Mouse (Mus musculus): ENCODE measurements around the gene Pald1. TPM values are rescaled to one million over a fixed set of nuclear protein-coding genes. Genes with fewer than 3 reads are reported as not detected.

The Pald1 gene
- polyA plus RNA-seq, 1 experiment from 2014 or later, result 22.9 TPM

DNA sequence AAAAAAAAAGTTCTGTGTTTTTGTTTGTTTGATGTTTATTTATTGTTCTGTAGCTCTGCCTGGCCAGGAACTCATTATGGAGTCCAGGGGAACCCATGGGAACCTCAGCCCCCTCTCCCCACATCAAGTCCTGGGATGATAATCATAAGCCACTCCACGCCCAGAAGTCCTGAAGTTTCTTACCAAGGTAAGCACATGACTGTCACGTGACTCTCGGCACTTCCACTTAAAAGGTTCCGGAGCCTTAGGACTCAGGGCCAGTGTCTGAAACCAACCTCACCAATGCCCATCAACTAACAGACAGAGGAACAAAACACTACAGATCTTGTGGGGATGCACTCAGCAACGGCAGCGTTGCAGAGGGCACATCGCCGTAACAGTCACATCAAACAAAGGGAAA lies 23.9 kb downstream of the Pald1 start:
- no peak overlapping the region for H3K27ac ChIP-seq (ENCODE audit: low read depth, low read length)
- H3K9ac ChIP-seq (ENCODE audit: low read length), result no peak overlapping the region

DNA sequence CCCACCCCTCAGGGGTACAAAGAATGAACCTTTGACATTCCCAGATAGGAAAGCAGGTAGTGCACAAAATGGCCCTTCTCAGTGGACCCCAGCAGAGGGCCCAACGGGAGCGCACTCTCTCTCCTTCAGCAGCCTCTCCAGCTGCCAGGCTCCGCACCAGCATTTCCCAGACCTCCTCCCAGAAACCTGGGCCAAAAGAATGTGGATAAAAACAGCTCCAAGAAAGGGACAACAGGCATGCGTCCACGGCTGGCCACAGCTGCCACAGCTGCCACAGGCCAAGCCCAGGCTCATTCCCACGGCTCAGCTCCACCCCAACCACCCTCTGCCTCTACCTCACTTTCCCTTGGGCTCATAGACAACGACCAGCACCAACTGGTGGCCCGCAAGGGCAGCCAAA lies 25.7 kb downstream of the Pald1 start:
- 75% methylated on average over 8 of the region's 8 CpGs for WGBS

More for the DNA sequence above, 23.9 kb downstream of the Pald1 start:
- Histone ChIP-seq H3K4me3 (ENCODE audit: low read depth, low read length) (no peak overlapping the region), H3K36me3 (ENCODE audit: control insufficient read depth, insufficient read depth, low read length) (no peaks in the 10 kb centered on the region), H3K4me1 (replicated peaks; ENCODE audit: control insufficient read depth, insufficient read depth, low read length) (no peaks in the 10 kb centered on the region), H3K9me3 (ENCODE audit: control insufficient read depth, low read length) (no peaks in the 10 kb centered on the region), H3K27me3 (ENCODE audit: control insufficient read depth, insufficient read depth, low read length) (no peaks in the 10 kb centered on the region), H3K4me2 (ENCODE audit: low read depth, low read length, severe bottlenecking) (no peak overlapping the region)
- WGBS, result 84% methylated on average over 8 of the region's 8 CpGs
- DNase-seq (ENCODE audit: low spot score) (no peak), ATAC-seq (replicated peaks; ENCODE audit: low FRiP score) (no peak)

DNA sequence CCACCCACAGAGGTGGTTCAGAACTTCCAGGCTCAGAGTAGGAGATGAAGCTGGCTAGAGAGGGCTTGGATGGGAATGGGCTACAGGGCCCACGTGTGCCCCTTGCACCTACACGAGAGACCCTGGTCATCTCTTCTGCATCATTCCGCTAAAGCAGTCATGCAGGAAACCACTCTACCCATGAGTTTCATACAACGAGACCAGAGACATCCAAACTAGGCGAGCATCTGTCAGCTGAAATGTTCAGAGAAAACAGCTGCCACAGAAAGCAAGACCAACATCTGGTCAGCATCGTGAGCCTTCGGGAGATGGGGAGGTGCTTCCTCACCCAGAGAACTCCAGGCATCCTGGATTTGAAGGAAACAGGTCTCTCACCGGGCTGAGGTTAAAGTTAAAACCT lies 26.8 kb downstream of the Pald1 start:
- H3K4me2 ChIP-seq (ENCODE audit: low read depth, low read length, severe bottlenecking), result no peak overlapping the region
- WGBS, result 92% methylated on average over 8 of the region's 8 CpGs
- ATAC-seq (replicated peaks; ENCODE audit: low FRiP score), result no peak

More for the DNA sequence above, 25.7 kb downstream of the Pald1 start:
- Histone ChIP-seq H3K27ac (ENCODE audit: low read depth, low read length) (no peak overlapping the region), H3K4me3 (ENCODE audit: low read depth, low read length) (no peak overlapping the region), H3K4me1 (replicated peaks; ENCODE audit: control insufficient read depth, insufficient read depth, low read length) (no peaks in the 10 kb centered on the region), H3K27me3 (ENCODE audit: control insufficient read depth, insufficient read depth, low read length) (no peaks in the 10 kb centered on the region), H3K9ac (ENCODE audit: low read length) (no peak overlapping the region), H3K4me2 (ENCODE audit: low read depth, low read length, severe bottlenecking) (no peak overlapping the region), H3K36me3 (ENCODE audit: control insufficient read depth, insufficient read depth, low read length) (no peaks in the 10 kb centered on the region), H3K9me3 (ENCODE audit: control insufficient read depth, low read length) (no peaks in the 10 kb centered on the region)
- DNase-seq (ENCODE audit: low spot score) (no peak), ATAC-seq (replicated peaks; ENCODE audit: low FRiP score) (no peak)

DNA sequence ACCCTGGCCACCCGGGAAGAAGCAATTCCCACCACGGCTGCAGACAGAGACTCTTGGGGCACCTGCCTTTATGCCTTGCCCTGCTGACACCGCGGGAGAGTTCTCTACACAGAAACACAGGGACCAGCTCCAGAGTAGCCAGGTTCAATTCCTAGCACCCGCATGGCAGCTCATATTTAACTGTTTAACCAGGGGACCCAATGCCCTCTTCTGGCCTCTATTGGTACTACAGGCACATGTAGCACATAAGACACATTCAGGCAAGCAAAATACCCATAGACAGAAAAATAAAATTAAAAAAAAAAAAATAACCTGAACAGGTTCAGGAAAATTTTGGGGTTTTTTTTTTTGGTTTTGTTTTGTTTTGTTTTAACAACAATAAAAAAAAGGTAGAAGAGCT lies 27.2 kb downstream of the Pald1 start:
- Histone ChIP-seq H3K9ac (ENCODE audit: low read length) (no peak overlapping the region), H3K4me2 (ENCODE audit: low read depth, low read length, severe bottlenecking) (no peak overlapping the region), H3K27ac (ENCODE audit: low read depth, low read length) (no peak overlapping the region), H3K27me3 (ENCODE audit: control insufficient read depth, insufficient read depth, low read length) (no peaks in the 10 kb centered on the region), H3K36me3 (ENCODE audit: control insufficient read depth, insufficient read depth, low read length) (no peaks in the 10 kb centered on the region; the same call in 1 of the 2 replicates), H3K9me3 (ENCODE audit: control insufficient read depth, low read length) (no peaks in the 10 kb centered on the region), H3K4me3 (ENCODE audit: low read depth, low read length) (no peak overlapping the region), H3K4me1 (replicated peaks; ENCODE audit: control insufficient read depth, insufficient read depth, low read length) (no peaks in the 10 kb centered on the region)
- WGBS, result 96% methylated on average over 5 of the region's 5 CpGs
- DNase-seq (ENCODE audit: low spot score) (no peak), ATAC-seq (replicated peaks; ENCODE audit: low FRiP score) (no peak)

More for the DNA sequence above, 26.8 kb downstream of the Pald1 start:
- H3K4me3 ChIP-seq (ENCODE audit: low read depth, low read length), result no peak overlapping the region
- DNase-seq (ENCODE audit: low spot score), result no peak
- H3K36me3 ChIP-seq (ENCODE audit: control insufficient read depth, insufficient read depth, low read length), result no peaks in the 10 kb centered on the region; the same call in 1 of the 2 replicates
- no peak overlapping the region for H3K9ac ChIP-seq (ENCODE audit: low read length)
- no peak overlapping the region for H3K27ac ChIP-seq (ENCODE audit: low read depth, low read length)
- H3K27me3 ChIP-seq (ENCODE audit: control insufficient read depth, insufficient read depth, low read length), result no peaks in the 10 kb centered on the region
- H3K9me3 ChIP-seq (ENCODE audit: control insufficient read depth, low read length), result no peaks in the 10 kb centered on the region
- H3K4me1 ChIP-seq (replicated peaks; ENCODE audit: control insufficient read depth, insufficient read depth, low read length), result no peaks in the 10 kb centered on the region

DNA sequence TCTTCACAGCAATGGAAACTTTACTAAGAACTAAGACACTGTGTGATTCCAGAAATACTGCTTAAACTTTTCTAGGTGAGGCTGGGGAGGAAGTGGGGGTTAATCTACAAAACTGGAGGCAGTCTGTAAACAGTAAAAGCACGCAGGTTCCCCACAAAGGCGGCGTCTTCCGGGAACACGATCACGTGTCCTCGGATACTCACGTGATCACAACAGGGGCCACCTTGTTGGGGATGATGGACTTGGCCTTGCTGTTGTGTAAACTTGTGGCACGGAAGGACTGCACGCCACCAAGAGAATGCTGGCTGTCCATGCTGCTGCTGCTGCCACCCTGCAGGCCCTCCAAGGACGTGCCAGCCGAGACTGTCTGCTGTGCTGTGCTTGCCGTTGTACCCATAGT lies 27.7 kb downstream of the Pald1 start:
- Histone ChIP-seq H3K27ac (ENCODE audit: low read depth, low read length) (no peak overlapping the region), H3K4me2 (ENCODE audit: low read depth, low read length, severe bottlenecking) (no peak overlapping the region), H3K9me3 (ENCODE audit: control insufficient read depth, low read length) (no peaks in the 10 kb centered on the region), H3K4me1 (replicated peaks; ENCODE audit: control insufficient read depth, insufficient read depth, low read length) (no peaks in the 10 kb centered on the region), H3K27me3 (ENCODE audit: control insufficient read depth, insufficient read depth, low read length) (no peaks in the 10 kb centered on the region), H3K36me3 (ENCODE audit: control insufficient read depth, insufficient read depth, low read length) (no peaks in the 10 kb centered on the region; the same call in 1 of the 2 replicates), H3K9ac (ENCODE audit: low read length) (no peak overlapping the region), H3K4me3 (ENCODE audit: low read depth, low read length) (no peak overlapping the region)
- 97% methylated on average over 13 of the region's 13 CpGs for WGBS
- ATAC-seq (replicated peaks; ENCODE audit: low FRiP score), result no peak
- DNase-seq (ENCODE audit: low spot score), result no peak

DNA sequence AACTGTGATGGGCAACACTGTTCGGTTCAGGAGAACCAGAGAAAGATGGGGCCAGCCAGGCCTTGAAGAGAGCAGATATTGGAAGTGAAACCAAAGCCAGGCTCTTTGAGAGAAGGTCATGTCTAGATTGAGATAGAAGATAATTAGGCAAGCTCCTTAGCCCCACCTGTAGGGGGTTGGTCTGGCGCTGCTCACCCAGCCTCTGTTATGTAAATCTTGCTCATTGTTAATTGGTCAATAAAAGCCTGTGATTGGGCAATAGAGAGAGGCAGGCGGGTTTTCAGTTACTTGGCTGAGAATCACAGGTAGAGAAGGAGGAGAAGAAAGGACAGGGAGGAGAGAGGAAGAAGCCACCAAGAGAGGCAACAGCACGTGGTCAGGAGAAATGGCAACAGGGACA lies 32.1 kb downstream of the Pald1 start:
- Histone ChIP-seq H3K36me3 (ENCODE audit: control insufficient read depth, insufficient read depth, low read length) (no peaks in the 10 kb centered on the region; the same call in 1 of the 2 replicates), H3K4me1 (replicated peaks; ENCODE audit: control insufficient read depth, insufficient read depth, low read length) (no peaks in the 10 kb centered on the region), H3K27me3 (ENCODE audit: control insufficient read depth, insufficient read depth, low read length) (no peaks in the 10 kb centered on the region), H3K4me3 (ENCODE audit: low read depth, low read length) (no peak overlapping the region), H3K9me3 (ENCODE audit: control insufficient read depth, low read length) (no peaks in the 10 kb centered on the region), H3K9ac (ENCODE audit: low read length) (no peak overlapping the region), H3K27ac (ENCODE audit: low read depth, low read length) (no peak overlapping the region), H3K4me2 (ENCODE audit: low read depth, low read length, severe bottlenecking) (no peak overlapping the region)
- ATAC-seq (replicated peaks; ENCODE audit: low FRiP score) (no peak), DNase-seq (ENCODE audit: low spot score) (no peak)
- WGBS, result 66% methylated on average over 4 of the region's 4 CpGs

DNA sequence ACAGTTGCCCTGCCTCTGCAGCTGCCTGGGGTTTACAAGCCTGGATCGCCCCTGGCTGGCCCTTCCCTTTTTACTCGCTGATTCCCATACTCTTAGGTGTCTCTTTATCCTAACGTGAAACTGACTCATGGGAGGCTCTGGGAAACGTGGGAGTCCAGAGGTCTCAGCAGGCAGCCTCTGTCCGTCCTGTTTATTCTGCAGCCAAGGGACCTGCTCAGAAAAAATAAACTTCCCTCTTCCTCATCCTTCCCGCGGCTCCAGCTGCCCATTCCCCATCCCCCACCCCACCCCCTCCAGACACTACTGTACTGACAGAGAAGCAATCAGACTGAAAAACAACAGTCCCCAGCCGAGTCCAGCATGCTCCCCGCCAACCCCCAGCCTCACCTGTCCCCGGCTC lies 37.0 kb downstream of the Pald1 start:
- WGBS, result 43% methylated on average over 10 of the region's 10 CpGs
- DNase-seq (ENCODE audit: low spot score), result no peak
- Histone ChIP-seq H3K9ac (ENCODE audit: low read length) (no peak overlapping the region), H3K4me2 (ENCODE audit: low read depth, low read length, severe bottlenecking) (no peak overlapping the region), H3K36me3 (ENCODE audit: control insufficient read depth, insufficient read depth, low read length) (no peaks in the 10 kb centered on the region), H3K4me1 (replicated peaks; ENCODE audit: control insufficient read depth, insufficient read depth, low read length) (no peaks in the 10 kb centered on the region), H3K4me3 (ENCODE audit: low read depth, low read length) (no peak overlapping the region), H3K27ac (ENCODE audit: low read depth, low read length) (no peak overlapping the region), H3K9me3 (ENCODE audit: control insufficient read depth, low read length) (no peaks in the 10 kb centered on the region), H3K27me3 (ENCODE audit: control insufficient read depth, insufficient read depth, low read length) (no peaks in the 10 kb centered on the region)
- no peak for ATAC-seq (replicated peaks; ENCODE audit: low FRiP score)

DNA sequence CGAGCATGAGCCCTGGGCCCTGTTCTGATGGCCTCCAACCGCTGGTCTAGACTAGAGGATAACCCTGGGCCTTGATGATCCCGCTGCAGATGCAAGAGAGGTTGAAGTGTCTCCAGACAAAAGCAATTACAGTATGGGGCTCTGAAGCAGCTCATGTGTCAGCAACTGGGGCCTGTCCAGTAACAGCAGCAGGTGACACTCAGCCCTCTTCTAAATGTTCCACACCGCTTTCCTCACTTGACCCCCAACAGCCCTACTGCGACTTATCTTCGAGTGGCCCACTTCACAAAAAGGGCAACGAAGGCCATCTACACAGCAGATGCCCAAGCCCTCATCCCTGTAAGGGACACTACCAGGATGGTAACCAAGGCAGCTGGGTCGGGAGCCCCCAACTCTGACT lies 38.2 kb downstream of the Pald1 start:
- Histone ChIP-seq H3K36me3 (ENCODE audit: control insufficient read depth, insufficient read depth, low read length) (no peaks in the 10 kb centered on the region), H3K4me3 (ENCODE audit: low read depth, low read length) (no peak overlapping the region), H3K9ac (ENCODE audit: low read length) (no peak overlapping the region), H3K4me2 (ENCODE audit: low read depth, low read length, severe bottlenecking) (no peak overlapping the region), H3K4me1 (replicated peaks; ENCODE audit: control insufficient read depth, insufficient read depth, low read length) (no peaks in the 10 kb centered on the region), H3K27me3 (ENCODE audit: control insufficient read depth, insufficient read depth, low read length) (no peaks in the 10 kb centered on the region), H3K9me3 (ENCODE audit: control insufficient read depth, low read length) (no peaks in the 10 kb centered on the region), H3K27ac (ENCODE audit: low read depth, low read length) (no peak overlapping the region)
- WGBS, result 83% methylated on average over 8 of the region's 8 CpGs
- no peak for DNase-seq (ENCODE audit: low spot score)
- no peak for ATAC-seq (replicated peaks; ENCODE audit: low FRiP score)

DNA sequence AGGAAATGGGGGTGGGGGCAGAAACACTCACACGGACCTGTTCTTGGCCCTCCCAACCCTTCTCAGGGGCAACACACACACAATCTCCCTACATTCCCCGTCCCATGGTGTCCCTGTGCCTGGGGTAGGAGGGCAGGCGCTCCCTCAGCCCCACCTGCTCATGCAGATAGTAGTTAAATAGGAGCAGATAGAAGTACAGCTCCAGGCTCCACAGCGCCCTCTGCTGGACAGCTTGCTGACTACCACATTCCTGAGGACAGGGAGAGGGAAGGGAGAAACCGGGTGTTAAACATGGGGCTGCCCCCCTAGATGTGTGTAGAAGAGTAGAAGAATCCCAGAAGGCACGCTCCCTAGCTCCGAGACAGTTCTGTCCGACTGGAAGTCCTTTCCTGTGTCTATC lies 39.4 kb downstream of the Pald1 start:
- WGBS, result 53% methylated on average over 8 of the region's 8 CpGs
- H3K9me3 ChIP-seq (ENCODE audit: control insufficient read depth, low read length), result no peaks in the 10 kb centered on the region
- no peak; the same call in 1 of the 2 replicates for ATAC-seq (replicated peaks; ENCODE audit: low FRiP score)

More for the DNA sequence above, 39.4 kb downstream of the Pald1 start:
- Histone ChIP-seq H3K27ac (ENCODE audit: low read depth, low read length) (no peak overlapping the region), H3K36me3 (ENCODE audit: control insufficient read depth, insufficient read depth, low read length) (no peaks in the 10 kb centered on the region), H3K4me2 (ENCODE audit: low read depth, low read length, severe bottlenecking) (no peak overlapping the region), H3K4me3 (ENCODE audit: low read depth, low read length) (no peak overlapping the region), H3K27me3 (ENCODE audit: control insufficient read depth, insufficient read depth, low read length) (no peaks in the 10 kb centered on the region), H3K4me1 (replicated peaks; ENCODE audit: control insufficient read depth, insufficient read depth, low read length) (no peaks in the 10 kb centered on the region), H3K9ac (ENCODE audit: low read length) (no peak overlapping the region)
- DNase-seq (ENCODE audit: low spot score), result peak; percentile 84

All from forebrain, embryonic 11.5 days (tissue).